Mouse (Mus musculus) hindbrain, embryonic 12.5 days (tissue): ENCODE results near the gene Mrgpre. TPM values are rescaled to one million over a fixed set of nuclear protein-coding genes. Genes with fewer than 3 reads are reported as not detected.

Source experiments
- ATAC-seq: fragments of 200-750 bp; cut with Nextera tagmentation; 2 replicates; pipeline ENCODE4 v1.8.0; 2017; ENCODE audit warnings: moderate TSS enrichment; ENCODE audit not compliant: low FRiP score
- H3K27ac ChIP-seq: fragments of 300-500 bp; sonication (generic); 2 replicates; pipeline ENCODE4 v1.5.1; 2016; ENCODE audit warnings: mild to moderate bottlenecking
- H3K27me3 ChIP-seq: fragments of 300-500 bp; sonication (generic); 2 replicates; pipeline ENCODE4 v1.6.1; 2016; ENCODE audit warnings: mild to moderate bottlenecking
- H3K36me3 ChIP-seq: fragments of 300-500 bp; sonication (generic); 2 replicates; pipeline ENCODE4 v1.6.1; 2016; ENCODE audit warnings: mild to moderate bottlenecking
- H3K4me1 ChIP-seq: fragments of 300-500 bp; sonication (generic); 2 replicates; pipeline ENCODE4 v1.6.1; 2016
- H3K4me2 ChIP-seq: fragments of 300-500 bp; sonication (generic); replicated peaks from 2 replicates; pipeline ENCODE4 v1.6.1; 2016; ENCODE audit warnings: mild to moderate bottlenecking
- H3K4me3 ChIP-seq: fragments of 300-500 bp; sonication (generic); 2 replicates; pipeline ENCODE4 v1.5.1; 2016; ENCODE audit warnings: mild to moderate bottlenecking
- H3K9ac ChIP-seq: fragments of 300-500 bp; sonication (generic); 2 replicates; pipeline ENCODE4 v1.6.1; 2016; ENCODE audit warnings: mild to moderate bottlenecking, moderate library complexity
- H3K9me3 ChIP-seq: fragments of 300-500 bp; sonication (generic); replicated peaks from 2 replicates; pipeline ENCODE4 v1.6.1; 2016; ENCODE audit warnings: mild to moderate bottlenecking
- WGBS: fragments of 180-500 bp; shearing (Covaris S2); methylation state at CpG from one replicate; pipeline ENCODE4 v1.1.7; 2016; 5-methylcytosine and 5-hydroxymethylcytosine counted together
- polyA plus RNA-seq: library from polyadenylated mRNA; unstranded; fragments of >200 nt; fragmentation: Nextera tagmentation; extraction: Ambion mirVana; gene quantifications from 2 replicates; pipeline ENCODE4 v1.2.1, GENCODE M21; 2016

Gene Mrgpre
- 3.0 and 4.2 TPM in 2 replicates for polyA plus RNA-seq

- H3K4me3 ChIP-seq = peak within 1 kb of the TSS; percentile 40
- H3K4me1 ChIP-seq = peaks cover 26% of the 10 kb centered on the region
- peak within 1 kb of the TSS; percentile 58 for H3K9ac ChIP-seq
- 4% methylated on average over 17 of the region's 21 CpGs for WGBS
- H3K27me3 ChIP-seq = 0 out of 2 replicates have a peak, but pooled peaks cover 3% of the 10 kb centered on the region
- H3K27ac ChIP-seq = peak within 1 kb of the TSS; percentile 83
- peak; percentile 90 for ATAC-seq
- H3K9me3 ChIP-seq = no peaks in the 10 kb centered on the region
- H3K36me3 ChIP-seq = no peaks in the 10 kb centered on the region
- H3K4me2 ChIP-seq = peak within 1 kb of the TSS; percentile 68
Observed at GRCm38 (mm10) chr7:143783996-143784829, at the start of gene Mrgpre. Mrgpre (minus strand) TSS chr7:143784500.

DNA sequence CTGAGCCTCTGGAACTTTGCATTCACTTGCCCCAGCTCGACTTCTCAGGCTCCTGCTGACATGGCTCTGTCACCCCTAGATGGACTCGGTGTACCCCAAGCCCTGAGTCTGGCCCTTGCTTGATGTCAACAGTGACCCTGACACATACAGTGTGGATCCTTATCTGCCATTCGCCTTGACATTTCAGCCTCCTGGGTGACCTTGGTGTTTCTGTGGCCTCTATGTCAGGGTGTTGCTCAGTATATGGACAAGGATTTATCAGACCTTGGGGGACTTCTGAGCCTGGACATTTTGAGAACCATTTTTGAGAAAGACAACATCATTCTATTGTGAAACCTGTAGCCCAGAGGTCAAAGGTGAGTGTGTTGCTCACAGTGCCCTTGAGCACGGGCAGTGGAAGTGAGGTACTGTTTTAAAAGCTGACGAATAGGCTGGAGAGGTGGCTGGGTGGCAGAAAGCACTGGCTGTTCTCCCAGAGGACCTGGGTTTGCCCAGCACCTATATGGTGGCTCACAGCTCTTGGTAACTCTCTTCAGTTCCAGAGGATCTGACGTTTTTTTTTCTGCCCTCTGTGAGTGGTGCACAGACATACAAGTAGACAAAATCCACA, 49.4 kb upstream of the Mrgpre start:
- peaks cover 55% of the 10 kb centered on the region for H3K4me1 ChIP-seq
- no peaks in the 10 kb centered on the region for H3K27me3 ChIP-seq
- no peak overlapping the region for H3K9ac ChIP-seq
- no peaks in the 10 kb centered on the region for H3K9me3 ChIP-seq
- H3K27ac ChIP-seq = no peak overlapping the region
- no peak for ATAC-seq
- no peak overlapping the region for H3K4me3 ChIP-seq
- no peak overlapping the region for H3K4me2 ChIP-seq
- 80% methylated on average over 6 of the region's 6 CpGs for WGBS
- peaks cover 24% of the 10 kb centered on the region for H3K36me3 ChIP-seq

- WGBS = 89% methylated on average over 2 of the region's 2 CpGs
- no peak for ATAC-seq
- no peak overlapping the region for H3K4me2 ChIP-seq
Observed at GRCm38 (mm10) chr7:143832611-143833010, 48.3 kb upstream of the Mrgpre start.

DNA sequence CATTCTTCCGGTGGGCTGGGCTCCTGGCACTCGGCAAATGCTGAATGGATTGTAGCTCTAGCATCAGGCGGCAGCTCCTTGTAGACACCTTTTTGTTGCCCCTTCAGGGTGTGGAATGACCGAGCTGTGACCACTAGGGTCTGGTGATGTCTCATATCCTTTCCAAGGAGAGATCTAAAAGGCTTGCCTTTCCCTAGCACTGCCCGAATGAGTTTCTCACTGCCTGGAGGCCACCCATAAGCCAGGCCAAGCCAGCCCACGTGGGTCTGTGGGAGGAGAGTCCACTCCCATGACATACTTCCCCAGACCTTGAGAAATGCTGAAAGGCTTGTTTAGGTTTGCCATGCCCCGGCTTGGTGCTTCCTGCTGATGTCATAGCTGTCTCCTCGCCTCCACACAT, 47.9 kb upstream of the Mrgpre start:
- Histone ChIP-seq H3K27ac (no peak overlapping the region), H3K9me3 (no peaks in the 10 kb centered on the region), H3K27me3 (no peaks in the 10 kb centered on the region), H3K36me3 (peaks cover 10% of the 10 kb centered on the region; the same call in 1 of the 2 replicates), H3K9ac (0 out of 2 replicates have a peak overlapping the region, but pooled peaks have one; percentile 1), H3K4me3 (no peak overlapping the region), H3K4me1 (peaks cover 55% of the 10 kb centered on the region), H3K4me2 (peak overlapping the region; percentile 90)
- ATAC-seq = no peak
- WGBS = 85% methylated on average over 8 of the region's 8 CpGs

More at GRCm38 (mm10) chr7:143832611-143833010, 48.3 kb upstream of the Mrgpre start:
- H3K27me3 ChIP-seq = no peaks in the 10 kb centered on the region
- H3K27ac ChIP-seq = no peak overlapping the region
- H3K36me3 ChIP-seq = peaks cover 14% of the 10 kb centered on the region
- H3K4me3 ChIP-seq = no peak overlapping the region
- no peak overlapping the region for H3K9ac ChIP-seq
- H3K9me3 ChIP-seq = no peaks in the 10 kb centered on the region
- peaks cover 55% of the 10 kb centered on the region for H3K4me1 ChIP-seq

DNA sequence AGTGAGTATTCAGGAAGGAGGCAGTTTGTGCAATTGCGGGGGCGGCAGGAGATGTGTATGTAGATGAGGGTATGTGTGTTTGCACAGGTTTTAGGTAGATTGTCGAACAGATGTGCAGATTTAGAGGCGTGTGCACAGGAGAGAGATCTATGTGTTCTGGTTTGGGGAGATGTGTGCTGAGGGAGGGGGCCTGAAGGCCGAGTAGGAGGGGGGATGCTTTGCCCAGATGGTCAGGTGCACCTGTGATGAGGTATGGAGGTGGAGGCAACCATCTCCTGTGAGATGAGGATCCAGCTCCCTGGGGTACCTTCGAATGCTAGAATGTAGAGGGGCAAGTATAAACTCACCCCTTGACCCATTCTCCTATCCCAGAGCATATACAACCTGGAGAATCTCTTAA, 46.1 kb upstream of the Mrgpre start:
- Histone ChIP-seq H3K9me3 (no peaks in the 10 kb centered on the region), H3K4me2 (peak overlapping the region; percentile 90), H3K27ac (peak overlapping the region; percentile 93), H3K4me3 (peak overlapping the region; percentile 58), H3K9ac (peak overlapping the region; percentile 81), H3K4me1 (peaks cover 51% of the 10 kb centered on the region), H3K36me3 (no peaks in the 10 kb centered on the region), H3K27me3 (no peaks in the 10 kb centered on the region)
- 11% methylated on average over 6 of the region's 6 CpGs for WGBS
- ATAC-seq = peak; percentile 20

DNA sequence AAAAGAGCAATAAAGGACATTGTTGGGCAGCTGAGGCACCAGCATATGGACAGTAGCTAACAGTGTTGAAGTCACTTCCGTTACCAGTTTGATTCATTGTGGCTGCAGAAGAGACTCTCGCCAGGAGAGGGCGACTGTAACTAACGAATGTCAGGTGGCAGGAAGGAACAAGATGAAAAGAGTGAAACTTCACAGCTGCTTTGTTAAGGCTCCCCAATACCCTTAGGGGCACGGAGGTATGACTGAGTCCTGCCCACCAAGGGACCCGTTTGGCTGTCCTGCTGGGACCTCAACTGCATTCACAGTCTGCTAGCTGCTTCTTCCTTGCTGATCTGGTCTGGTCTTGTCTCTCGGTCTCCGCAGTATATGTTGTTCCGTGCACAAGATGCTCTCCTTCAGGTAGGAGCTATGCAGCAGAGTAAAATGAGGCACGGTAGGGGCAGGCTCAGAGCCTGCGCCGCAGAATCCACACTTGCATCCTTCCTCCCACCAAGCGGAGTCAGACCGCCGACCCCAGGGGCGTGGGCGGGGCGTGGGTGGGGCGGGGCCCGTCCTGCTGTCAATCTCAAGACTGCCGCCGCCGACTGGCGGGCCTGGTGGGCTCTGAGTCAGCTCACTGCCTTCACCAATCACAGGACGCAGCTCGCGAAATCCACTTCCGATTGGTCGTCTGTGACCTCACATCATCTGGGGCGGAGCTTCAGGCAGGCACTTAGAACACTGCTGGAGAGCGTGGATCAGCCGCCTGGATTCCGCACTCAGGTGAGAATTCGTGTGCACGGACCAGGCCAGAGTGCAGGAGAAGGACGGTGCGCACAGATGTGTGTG, 45.4 kb upstream of the Mrgpre start:
- WGBS = under 1% methylated on average over 37 of the region's 37 CpGs
- Histone ChIP-seq H3K9ac (peak overlapping the region; percentile 81), H3K27me3 (no peaks in the 10 kb centered on the region), H3K4me2 (peak overlapping the region; percentile 90), H3K36me3 (no peaks in the 10 kb centered on the region), H3K4me3 (peak overlapping the region; percentile 58), H3K9me3 (no peaks in the 10 kb centered on the region), H3K4me1 (peaks cover 46% of the 10 kb centered on the region), H3K27ac (peak overlapping the region; percentile 93)
- ATAC-seq = peak; percentile 99

GRCm38 (mm10) chr7:143826985-143827384, 42.7 kb upstream of the Mrgpre start:
- H3K4me3 ChIP-seq = no peak overlapping the region
- no peak overlapping the region for H3K4me2 ChIP-seq
- ATAC-seq = no peak
- no peak overlapping the region for H3K27ac ChIP-seq
- H3K9me3 ChIP-seq = no peaks in the 10 kb centered on the region
- H3K9ac ChIP-seq = no peak overlapping the region
- peaks cover 27% of the 10 kb centered on the region for H3K4me1 ChIP-seq
- H3K27me3 ChIP-seq = no peaks in the 10 kb centered on the region
- 89% methylated on average over 2 of the region's 2 CpGs for WGBS
- H3K36me3 ChIP-seq = no peaks in the 10 kb centered on the region

- Histone ChIP-seq H3K27ac (peak overlapping the region; percentile 49), H3K9me3 (no peaks in the 10 kb centered on the region), H3K4me3 (peak overlapping the region; percentile 48), H3K4me2 (peak overlapping the region; percentile 61), H3K9ac (0 out of 2 replicates have a peak overlapping the region, but pooled peaks have one; percentile 4), H3K27me3 (no peaks in the 10 kb centered on the region), H3K4me1 (peaks cover 16% of the 10 kb centered on the region), H3K36me3 (peaks cover 7% of the 10 kb centered on the region)
- ATAC-seq = peak; percentile 49
- 73% methylated on average over 4 of the region's 4 CpGs for WGBS
Observed at GRCm38 (mm10) chr7:143823266-143823605, 38.9 kb upstream of the Mrgpre start.

GRCm38 (mm10) chr7:143822375-143823265, 38.3 kb upstream of the Mrgpre start, which contains the start of the genes Nadsyn1 and Dhcr7:
Nadsyn1 (minus strand) TSS chr7:143822849.
Dhcr7 (plus strand) TSS chr7:143823145.
- H3K27me3 ChIP-seq = no peaks in the 10 kb centered on the region
- H3K4me3 ChIP-seq = peak within 1 kb of the TSS; percentile 48
- ATAC-seq = peak; percentile 98
- WGBS = under 1% methylated on average over 40 of the region's 40 CpGs
- peaks cover 16% of the 10 kb centered on the region for H3K4me1 ChIP-seq
- peak within 1 kb of the TSS; percentile 65 for H3K9ac ChIP-seq
- H3K27ac ChIP-seq = peak within 1 kb of the TSS; percentile 49
- H3K4me2 ChIP-seq = peak within 1 kb of the TSS; percentile 61
- no peaks in the 10 kb centered on the region for H3K9me3 ChIP-seq
- H3K36me3 ChIP-seq = peaks cover 9% of the 10 kb centered on the region

DNA sequence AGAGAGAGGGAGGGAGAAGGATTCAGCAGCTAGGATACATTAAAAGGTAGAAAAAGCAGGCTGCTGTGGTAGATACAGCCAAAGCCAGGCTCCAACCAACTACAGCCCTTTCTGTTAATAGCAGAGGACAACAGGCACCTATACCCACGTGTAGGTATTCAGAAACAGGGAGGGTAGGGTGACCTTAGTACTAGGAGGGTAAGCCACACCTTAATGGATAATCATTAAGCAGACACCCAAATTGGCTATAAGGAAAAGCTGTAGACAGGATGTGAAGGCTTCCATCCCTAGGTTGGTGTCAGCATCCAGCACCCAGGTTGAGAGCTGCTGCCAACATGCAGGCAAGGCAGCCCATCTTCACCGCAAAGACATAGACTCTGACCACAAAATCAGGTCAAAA, 36.9 kb upstream of the Mrgpre start:
- Histone ChIP-seq H3K4me1 (peaks cover 16% of the 10 kb centered on the region), H3K27me3 (no peaks in the 10 kb centered on the region), H3K4me3 (no peak overlapping the region), H3K36me3 (peaks cover 20% of the 10 kb centered on the region), H3K27ac (no peak overlapping the region), H3K9ac (no peak overlapping the region), H3K9me3 (no peaks in the 10 kb centered on the region), H3K4me2 (no peak overlapping the region)
- 88% methylated on average over 2 of the region's 2 CpGs for WGBS
- ATAC-seq = no peak

GRCm38 (mm10) chr7:143819201-143819600, 34.9 kb upstream of the Mrgpre start:
- Histone ChIP-seq H3K9ac (no peak overlapping the region), H3K9me3 (no peaks in the 10 kb centered on the region), H3K27ac (no peak overlapping the region), H3K4me3 (no peak overlapping the region), H3K27me3 (no peaks in the 10 kb centered on the region), H3K36me3 (peaks cover 38% of the 10 kb centered on the region), H3K4me2 (no peak overlapping the region), H3K4me1 (peaks cover 16% of the 10 kb centered on the region)
- no peak for ATAC-seq
- 81% methylated on average over 4 of the region's 4 CpGs for WGBS
